Mouse (Mus musculus) heart, postnatal 0 days (tissue): ENCODE measurements at regions not wholly inside any gene's neighbourhood (a gene's known extent, or its start where the extent isn't known, plus 50 kb on each side); places are given as distances from the start of the nearest gene placed in this dataset.

ENCODE experiments used
- CTCF ChIP-seq: IDR thresholded peaks from 2 replicates; pipeline ENCODE4 v1.5.1; 2016; ENCODE audit warnings: antibody characterized with exemption, control low read depth, low read depth
- EP300 ChIP-seq: IDR thresholded peaks from 2 replicates; pipeline ENCODE4 v1.6.1; 2016; ENCODE audit warnings: antibody characterized with exemption, low read depth

GRCm38 (mm10) chr16:66144765-66145164, 329.7 kb downstream of the Vgll3 start:
- TF ChIP-seq CTCF (no peak), EP300 (no peak)
